Mouse (Mus musculus) retina, postnatal 7 days (tissue): ENCODE measurements around the gene Slc7a7.
"Not testable (repeated sequence)": the region's sequence is repeated elsewhere in the genome, so short reads cannot be mapped to it uniquely, and the experiment has no call there.

Experiments used
- DNase-seq: peaks from one replicate; pipeline ENCODE4 v3.0.0-alpha.2; 2012; ENCODE audit warnings: low read depth, low spot score

Gene Slc7a7

DNA sequence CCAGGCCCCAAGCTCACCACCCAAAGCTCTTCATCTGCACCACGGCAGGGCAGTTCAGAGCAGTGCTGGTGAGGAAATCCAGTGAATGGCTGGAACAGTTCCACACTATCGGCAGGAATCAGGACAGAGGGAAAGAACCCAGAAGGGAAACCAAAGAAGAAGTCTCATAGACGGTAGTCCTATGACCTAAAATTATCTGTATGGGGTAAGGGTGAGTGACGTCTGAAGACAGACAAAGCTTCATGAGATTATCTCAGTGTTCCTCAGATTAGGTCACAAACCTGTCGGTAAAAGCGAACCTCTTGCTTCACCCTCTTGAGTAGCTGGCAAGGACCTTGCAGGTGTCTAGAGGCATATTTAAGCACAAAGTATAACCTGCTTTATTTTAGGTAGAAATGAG is 40.4 kb downstream of the Slc7a7 start:
- no peak for DNase-seq

DNA sequence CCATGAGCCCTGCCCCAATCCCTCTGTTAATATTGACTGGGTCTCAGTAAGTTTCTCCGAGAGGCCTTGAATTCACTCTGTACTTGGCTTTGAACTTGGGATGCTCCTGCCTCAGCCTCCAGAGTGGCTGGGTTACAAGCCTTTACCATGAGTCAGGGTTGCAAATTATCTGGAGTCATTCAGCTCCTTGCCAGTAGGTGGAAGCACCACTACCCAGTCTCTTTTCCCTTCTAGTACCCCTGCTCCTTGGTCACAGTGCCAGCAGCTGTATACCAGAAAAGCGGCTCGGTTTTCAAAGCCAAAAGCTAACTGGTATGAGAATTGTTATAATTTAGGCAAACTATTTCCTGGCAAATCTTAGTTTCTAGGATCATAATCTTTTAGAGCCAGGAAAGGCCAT is 41.7 kb downstream of the Slc7a7 start:
- no peak for DNase-seq

DNA sequence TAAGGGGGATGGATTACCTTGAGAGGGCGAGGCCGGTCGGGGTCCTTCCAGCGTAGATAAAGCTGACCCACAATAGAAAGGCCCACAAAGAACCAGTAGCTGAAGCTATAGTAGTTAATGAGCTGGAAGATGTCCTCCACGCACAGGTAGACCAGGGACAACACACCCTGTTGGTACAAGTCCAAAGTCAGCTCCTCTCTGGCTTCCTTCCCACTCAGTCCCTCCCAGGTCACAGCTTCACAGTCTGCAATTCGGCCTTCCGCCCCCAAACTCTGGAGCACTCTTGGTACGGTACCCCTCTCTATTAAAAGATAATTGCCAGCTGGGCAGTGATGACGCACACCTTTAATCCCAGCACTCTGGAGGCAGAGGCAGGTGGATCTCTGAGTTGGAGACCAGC is 44.7 kb downstream of the Slc7a7 start:
- no peak for DNase-seq

DNA sequence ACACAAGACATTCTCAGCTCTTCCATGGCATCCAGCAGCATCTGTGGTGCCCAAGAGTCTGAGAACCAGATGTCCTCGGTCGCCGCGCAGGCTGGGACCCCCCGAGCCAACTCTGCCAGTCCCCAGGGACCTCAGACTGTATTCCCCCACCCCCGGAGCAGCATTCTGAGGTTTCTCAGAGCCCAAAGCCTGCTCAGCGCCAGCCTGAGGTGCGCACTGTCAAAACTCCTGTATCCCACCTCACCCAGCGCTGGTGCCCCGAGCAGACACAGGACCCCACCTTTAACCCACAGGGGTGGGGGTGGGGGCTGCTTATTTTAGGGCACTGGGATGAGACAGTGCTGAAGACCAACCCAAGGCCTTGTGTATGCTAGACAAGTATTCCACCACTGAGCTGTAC is 46.1 kb downstream of the Slc7a7 start:
- no peak for DNase-seq

DNA sequence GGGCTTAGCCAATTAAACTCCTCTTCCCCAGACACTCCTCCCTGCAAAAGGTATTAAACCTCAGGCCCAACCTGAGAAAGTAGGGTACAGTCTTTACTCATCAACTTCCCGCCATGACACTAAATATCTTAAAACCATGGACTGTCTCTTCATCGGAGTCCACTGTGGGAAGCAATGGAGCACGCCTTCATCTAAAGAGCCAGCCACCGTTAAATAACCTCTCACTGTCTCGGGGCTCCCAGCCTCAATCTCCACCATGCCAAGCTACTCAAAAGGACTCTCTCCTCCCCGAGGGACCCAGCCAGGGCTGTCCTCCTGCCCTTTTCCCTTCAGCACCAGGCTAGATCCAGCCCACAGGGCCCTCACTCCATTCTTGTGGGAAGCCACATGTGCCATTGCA is 47.0 kb downstream of the Slc7a7 start:
- DNase-seq = no peak

DNA sequence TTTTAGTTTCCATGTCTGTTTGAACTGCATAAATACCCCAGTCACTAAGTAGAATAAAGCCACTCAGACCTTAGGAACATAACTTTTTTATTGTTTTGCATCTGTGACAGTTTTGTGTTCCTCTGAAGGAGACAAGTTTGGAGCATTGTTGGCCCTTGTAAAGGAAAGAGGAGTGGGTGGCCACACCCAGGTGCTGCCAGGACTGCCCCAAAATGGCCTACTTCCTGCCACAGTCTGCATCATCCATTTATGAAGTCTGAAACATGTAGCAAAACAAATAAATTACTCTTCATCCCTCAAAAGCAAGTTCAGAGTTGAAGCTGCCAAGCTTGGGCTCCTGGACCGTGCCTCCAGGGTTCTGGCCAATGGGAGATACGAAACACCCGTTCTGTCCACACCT is 48.2 kb downstream of the Slc7a7 start:
- no peak for DNase-seq

DNA sequence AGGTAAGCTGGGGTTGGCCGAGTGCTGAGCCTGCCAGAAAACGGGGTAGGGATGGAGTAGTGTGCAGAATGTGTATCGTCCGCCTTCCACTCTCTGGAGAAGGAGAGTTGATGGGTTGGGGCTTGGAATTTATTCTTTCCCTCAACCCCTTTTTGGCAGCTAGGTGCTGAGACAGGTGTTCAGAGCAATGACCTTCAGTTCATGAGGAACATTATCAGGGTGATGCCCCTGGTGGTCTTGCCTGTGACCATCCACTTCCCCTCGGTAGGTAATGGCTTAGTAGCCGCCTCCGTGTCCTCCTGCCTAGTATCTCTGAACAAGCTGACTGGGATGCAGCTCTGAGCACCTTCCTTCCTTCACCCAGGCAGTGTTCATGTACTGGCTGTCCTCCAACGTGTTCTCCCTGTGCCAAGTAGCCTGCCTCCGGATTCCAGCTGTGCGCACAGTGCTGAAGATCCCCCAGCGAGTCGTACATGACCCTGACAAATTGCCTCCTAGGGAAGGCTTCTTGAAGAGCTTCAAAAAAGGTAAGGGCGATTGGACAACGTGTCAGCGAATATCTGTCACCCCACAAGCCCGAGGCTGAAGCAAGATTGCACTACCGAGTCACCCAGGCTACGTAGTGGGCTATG is 50.0 kb downstream of the Slc7a7 start:
- no peak for DNase-seq

DNA sequence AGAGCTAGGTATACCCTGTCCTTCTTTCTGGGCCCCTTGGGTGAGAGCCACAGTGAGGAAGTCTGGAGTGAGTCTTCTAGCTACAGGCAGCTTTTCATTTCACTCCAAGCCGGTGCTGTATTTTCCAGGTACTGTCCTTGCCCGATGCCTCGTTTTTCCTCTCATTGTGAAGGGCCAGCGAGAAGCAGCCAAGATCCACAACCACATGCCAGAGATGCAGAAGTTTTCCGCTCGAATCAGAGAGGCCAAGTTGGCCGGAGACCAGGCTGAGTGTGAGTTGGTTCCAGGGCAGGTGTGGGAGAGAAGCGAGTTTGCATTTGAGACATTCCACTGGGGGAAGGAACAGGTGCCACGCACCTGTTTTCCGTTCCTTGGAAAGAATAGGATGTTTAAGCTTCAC is 51.0 kb downstream of the Slc7a7 start:
- DNase-seq = no peak

DNA sequence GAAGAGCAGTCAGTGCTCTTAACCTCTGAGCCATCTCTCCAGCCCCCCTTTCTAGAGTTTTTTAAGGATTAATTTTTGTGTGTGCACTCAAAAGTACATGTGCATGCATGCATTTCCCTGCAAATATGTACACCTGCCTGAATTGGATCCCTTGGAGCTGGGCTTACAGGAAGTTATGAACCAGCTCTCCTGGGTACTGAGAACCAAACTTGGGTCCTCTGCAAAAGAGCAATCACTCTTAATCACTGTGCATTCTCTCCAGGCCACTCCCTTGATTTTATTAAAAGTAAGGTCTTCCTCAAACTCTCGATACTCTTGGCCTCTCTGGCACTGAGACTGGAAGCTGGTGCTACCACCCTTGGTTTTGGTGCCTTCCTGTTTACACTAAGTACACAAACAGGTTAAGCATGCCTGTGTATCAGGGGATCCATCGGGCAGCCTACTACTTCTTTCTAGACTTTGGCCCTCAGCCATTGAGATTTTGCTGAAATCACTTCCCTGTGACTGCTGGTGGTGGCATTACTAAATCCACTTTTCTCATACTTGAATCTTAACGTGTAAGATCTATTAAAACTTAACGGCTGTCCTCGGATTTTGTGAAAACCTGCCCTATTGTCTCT is 52.4 kb downstream of the Slc7a7 start:
- DNase-seq = no peak

DNA sequence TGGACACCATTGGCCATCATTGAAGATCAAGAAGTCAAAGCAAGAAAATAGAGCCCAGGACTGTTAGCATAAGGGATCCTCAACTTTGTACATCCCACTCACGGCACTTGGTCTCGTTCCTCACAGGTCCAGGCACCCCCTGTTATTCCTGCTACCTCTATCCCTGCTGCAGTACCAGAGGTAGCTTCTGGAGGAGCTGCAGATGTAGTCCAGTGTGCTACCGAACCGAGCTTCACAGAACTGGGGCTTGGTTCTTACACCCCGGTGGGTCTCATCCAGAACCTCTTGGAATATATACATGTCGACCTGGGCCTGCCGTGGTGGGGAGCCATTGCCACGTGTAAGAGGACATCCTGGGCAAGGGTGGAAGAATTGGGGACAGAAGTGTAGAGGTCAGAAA is 54.4 kb downstream of the Slc7a7 start:
- no peak for DNase-seq

DNA sequence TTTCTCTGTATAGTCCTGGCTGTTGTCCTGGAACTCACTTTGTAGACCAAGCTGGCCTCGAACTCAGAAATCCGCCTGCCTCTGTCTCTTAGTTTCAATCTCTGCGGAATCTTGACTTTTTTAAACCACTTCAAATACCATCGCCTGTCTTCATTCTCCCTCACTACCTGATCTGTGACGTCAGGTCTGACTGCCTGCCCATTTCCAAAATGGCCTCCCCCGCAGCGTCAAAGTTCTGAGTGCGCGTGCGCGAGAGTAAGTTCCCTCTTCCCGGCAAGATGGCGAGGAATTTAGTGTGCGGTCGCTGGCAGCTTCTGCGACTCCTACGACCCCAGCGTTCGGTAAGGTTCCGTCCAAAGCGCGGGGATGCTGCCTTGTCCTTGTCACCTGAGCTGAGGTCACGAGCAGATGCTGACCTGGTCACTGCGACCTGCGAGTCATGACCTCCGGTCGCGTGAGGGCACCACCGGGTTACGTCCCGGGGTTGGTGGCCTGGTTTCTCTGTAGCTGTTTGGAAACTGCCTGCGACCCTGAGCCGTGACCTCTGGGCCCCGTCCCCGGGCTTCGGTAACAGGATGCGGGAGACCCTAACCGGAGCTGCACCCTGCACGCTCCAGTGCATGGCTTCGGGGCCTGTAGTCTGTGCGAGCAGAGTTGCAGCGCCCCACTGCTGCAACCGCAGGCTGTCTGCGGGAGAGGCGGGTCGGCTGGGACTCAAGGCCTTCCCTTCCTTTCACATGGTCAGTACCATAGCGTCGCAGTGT is 56.8 kb downstream of the Slc7a7 start, which contains the start of gene Oxa1l:
TSS of gene Oxa1l (plus strand) at position 258 of the 764 bp plus-strand sequence.
- peak; percentile 91 for DNase-seq

DNA sequence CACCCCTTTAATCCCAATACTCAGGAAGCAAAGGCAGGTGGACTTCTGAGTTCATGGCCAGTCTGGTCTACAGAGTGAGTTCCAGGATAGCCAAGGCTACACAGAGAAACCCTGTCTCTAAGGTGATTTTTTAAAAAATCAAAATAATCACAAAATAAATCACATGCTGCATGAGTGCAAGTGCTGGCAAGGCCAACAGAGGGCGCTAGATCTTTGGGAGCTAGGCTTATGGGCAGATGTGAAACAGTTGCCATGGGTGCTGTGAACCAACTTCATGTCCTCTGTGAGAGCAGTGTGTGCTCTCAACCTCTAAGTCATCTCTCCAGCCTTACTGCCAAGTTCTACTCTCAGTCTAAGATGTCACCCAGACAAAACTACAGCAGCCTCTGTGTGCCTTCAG is 63.2 kb downstream of the Slc7a7 start:
- DNase-seq = no peak

DNA sequence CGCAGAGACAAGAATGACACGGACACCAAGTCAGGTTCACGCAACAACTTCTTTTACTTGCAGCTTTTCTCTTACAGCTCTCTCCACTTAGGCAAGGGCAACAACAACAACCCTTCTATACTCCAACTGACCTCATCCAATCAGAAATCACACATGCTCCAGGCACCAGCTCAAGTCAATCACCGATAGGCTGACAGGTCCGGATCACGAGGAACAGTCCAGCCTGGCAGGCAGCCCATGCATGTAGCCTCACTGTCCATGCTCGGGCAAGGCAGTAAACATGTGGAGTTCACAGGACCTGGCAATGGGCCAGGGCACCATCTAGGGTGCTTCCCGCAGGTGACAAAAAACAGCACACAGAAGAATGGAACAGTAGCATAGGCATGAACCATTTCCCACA is 65.3 kb downstream of the Slc7a7 start:
- DNase-seq = no peak

DNA sequence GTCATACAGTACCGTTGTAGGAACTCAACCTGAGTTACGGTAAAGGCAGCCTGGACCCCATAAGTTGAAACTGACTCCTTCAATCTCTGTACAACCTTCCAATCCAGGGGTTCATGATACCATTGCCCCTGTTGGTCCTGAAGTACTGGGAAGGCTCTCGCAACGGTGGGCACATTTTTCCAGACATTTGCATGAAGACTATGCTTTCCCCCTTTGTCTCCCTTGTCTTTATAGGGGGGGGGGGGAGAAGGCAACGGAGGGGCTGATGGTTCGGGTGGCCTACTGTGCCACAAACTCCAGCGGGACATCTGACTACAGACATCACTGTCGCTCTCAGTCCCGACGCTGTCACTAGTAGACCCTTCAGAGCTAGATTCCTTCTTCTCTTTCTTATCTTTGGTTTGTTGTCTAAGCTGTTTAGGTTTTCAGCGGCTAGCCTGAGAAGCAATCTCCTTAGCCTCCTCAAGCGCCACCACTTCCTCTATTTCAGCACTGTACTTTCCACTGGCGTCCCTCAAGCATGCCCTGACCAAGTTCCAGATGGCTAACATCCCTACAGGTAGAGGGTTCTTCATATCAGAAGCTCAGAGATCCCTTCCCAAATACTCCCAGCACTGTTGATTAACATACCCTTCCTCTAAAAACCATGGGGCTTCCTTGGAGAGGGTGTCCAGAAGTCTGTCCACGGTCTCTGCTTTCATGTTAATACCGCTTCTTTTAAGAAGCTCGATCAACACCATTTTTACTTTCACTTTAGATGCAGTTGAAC is 66.6 kb downstream of the Slc7a7 start:
- not testable (repeated sequence) for DNase-seq

DNA sequence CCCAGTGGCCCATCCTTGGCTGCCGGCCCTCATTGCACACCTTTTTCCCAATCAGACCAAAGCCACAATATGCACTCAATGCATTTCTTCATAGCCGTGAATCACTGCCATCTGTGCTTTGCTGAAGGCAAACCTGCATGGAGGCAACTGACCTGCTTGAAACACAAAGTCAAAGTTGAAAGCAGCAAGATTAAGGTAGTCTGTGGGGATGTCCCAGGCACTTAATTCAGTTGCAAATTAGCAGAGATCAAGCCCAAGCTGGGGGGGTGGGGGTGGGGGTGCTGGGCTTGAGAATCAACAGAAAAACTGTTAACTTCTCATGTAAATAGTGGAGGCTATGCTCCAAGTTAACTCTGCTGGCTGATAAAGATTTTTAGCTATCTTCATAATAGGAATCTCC is 75.8 kb downstream of the Slc7a7 start:
- DNase-seq = not testable (repeated sequence)

DNA sequence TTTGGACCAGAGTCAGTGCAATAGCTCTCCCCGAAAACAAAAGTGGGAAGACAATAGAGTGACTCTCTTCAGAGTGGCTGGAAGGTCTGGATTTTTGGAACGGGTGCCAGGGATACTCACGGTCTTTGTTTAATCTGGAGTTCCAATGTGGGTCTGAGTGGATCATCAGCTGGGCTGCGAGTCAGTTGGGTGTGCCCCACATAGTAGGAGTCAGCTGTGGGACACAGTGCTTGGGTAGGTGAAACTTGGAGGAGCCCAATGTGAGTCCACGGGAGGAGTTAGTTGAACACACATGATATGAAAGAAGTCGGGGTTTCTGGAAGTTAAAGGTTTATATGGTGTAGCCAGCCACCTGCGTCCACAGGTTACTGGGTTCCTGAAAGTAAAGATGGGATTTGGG is 76.7 kb downstream of the Slc7a7 start:
- DNase-seq = no peak

DNA sequence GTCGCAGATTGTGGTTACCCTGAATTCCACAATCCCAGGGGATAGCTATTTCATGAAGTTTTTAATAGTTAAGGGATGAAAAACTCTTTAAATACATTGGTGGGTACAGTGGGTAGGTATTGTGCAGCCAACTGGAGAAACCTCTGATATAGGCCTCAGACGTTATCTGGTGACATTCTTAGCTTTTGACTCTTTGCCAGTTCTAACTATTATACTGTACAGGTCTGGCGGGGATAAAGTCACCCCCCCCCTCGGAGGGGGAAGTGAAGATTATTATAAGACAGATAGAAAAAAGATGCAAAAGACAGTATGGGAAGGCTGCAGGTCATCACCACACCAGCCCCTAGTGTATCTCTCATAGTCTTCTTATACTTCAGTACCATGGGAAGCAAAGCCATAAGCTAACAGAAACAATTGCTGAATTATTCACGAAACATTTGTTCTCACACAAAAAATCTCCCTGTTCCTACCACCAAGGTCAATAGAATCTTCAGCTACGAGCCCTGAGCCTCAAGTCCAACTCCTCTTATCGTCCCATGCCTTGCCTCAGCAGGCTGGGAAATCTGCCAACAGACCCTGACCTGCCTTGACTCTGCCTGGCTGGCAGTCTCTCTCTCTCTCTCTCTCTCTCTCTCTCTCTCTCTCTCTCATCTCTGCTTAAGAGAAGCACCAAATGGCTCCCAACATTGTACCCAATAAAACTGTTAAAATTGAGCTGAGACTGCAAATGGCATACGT is 84.0 kb downstream of the Slc7a7 start:
- DNase-seq = no peak

DNA sequence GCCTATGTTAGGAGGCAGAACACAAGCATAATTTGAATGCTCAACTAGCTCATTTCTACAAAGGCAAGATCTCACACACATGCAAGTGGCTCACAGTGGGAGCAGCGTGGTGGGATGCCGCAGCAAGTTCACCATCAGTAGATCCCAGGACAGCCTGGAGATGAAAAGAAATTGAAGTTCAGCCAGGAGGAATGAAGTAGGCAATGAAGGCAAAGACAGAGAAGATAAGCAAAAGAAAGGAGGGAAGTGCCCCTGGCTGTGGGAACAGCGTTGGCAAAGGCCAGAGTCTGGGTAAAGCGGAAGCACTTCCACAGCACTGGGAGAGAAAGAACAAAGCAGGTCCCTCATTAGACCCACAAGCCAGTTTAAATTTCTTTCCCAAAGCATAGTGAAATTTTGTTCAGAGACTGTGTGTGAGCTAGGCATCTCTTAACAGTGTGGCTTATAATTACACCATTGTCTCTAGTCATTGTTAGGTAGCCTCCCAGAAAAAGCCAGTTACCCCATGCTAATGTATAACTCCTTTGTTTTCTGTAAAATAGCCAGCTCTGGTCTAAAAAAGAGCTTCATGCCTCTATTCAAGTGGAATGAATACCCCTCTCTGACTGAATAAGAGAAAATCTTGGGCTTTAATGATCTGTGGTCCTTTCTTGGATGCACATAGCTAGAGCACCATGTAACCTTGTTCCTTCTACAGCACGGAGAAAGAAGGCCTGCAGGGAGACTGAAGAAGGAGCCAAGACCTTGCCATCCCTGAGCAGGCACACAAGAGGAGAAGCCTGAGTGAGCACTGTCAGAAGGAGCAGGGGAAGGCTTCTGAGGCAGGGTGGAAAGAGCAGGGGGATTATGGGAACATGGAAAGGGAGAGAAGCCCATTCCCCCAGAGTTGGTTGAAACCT is 85.2 kb downstream of the Slc7a7 start:
- no peak for DNase-seq

DNA sequence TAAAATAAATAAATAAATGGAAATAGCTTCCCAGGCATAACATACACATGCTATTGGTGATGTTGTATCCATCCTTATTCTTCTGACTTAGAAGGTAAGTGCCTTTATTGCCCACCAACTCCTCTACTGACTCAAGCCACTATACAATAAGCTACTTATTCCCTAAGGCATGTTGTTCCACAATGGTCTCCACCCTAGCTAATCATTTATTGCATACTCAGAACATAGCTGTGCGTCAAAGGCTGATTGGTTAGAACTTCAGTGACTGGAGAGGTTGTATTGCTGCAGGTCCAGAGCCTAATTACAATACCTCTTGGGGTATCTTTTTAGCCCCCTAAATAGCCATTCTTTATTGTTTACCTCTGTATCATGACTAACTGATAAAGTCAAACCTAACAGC is 86.4 kb downstream of the Slc7a7 start:
- no peak for DNase-seq

DNA sequence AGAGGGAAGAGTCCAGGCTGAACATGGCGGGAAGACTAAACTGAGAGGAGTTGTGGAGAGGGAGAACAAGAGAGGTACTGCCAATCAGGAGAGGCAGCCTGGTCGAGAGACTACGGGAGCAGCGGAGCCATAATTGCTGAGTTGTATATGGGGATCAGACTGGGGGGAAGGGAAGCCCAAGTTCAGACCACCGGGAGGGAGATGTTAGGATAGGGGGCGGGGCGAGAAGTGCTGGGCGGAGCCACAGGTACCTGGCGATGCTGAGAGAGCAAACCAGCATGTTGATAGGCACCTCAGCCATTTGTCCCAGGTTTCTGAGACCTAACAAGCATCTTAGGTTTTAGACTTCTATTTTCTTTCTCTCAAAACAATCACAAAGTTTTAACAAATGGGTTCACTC is 88.4 kb downstream of the Slc7a7 start:
- DNase-seq = no peak

DNA sequence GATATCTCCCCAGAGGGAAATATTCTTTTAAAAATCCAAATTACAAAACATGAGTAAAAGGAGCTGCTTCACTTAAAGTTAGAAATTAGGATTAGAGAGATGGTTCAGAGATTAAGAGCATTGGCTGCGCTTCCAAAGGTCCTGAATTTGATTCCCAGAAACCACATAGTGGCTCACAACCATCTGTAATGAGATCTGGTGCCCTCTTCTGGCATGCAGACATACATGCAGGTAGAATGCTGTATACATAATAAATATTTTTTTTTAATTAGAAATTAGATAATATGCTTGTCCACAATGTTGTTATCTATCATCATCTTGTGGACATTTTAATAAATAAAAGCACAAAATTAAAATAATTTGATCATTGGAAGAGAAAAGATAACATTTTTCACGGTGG is 89.0 kb downstream of the Slc7a7 start:
- DNase-seq = no peak
